ENCODE assay signal across 1 mouse cellular context in the genomic region with DNA sequence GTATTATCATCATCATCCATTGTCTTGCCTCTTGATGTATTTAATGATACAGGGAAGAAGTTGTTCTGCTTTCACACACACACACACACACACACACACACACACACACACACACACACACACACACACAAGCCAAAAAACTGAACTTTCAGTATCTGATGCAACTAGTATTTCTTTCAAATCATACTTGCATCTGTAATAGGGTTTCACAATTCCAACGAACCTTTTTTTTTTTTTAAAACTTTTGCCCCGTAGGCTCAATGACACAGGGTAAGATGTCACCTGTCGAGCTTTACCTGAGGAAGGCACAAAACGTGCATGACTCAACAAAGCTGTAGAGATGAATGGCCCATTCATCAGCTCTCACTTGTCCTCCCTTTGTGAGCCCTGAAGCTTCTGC.
TF ChIP-seq lines count a peak whose summit lies in the region.

No protein-coding gene starts in this region.

TF ChIP-seq in MEL, 35 proteins besides CTCF, POLR2A, EP300 and RAD21:
- no peak for TF ChIP-seq GABPA (IDR thresholded peaks at IDR 0.05; ENCODE audit: low read depth, low read length)
- no peak for TF ChIP-seq ZC3H11A (IDR thresholded peaks at IDR 0.05; ENCODE audit: low read depth, low read length)
- no peak for TF ChIP-seq MEF2A (IDR thresholded peaks at IDR 0.05; ENCODE audit: extremely low read depth, insufficient replicate concordance, low read depth, low read length, poor library complexity, severe bottlenecking)
- no peak for TF ChIP-seq JUND (IDR thresholded peaks at IDR 0.05; ENCODE audit: low read depth, low read length)
- no peak for TF ChIP-seq ELF1 (IDR thresholded peaks at IDR 0.05; ENCODE audit: low read depth, low read length)
- TF ChIP-seq MAX (IDR thresholded peaks at IDR 0.05; ENCODE audit: low read length) = no peak
- TF ChIP-seq MAZ (IDR thresholded peaks at IDR 0.05; ENCODE audit: low read depth, low read length) = no peak
- TF ChIP-seq RCOR1 (IDR thresholded peaks at IDR 0.05; ENCODE audit: low read depth, low read length) = no peak
- no peak for TF ChIP-seq KAT2A (conservative IDR thresholded peaks at IDR 0.05; ENCODE audit: low read depth, low read length)
- no peak for TF ChIP-seq UBTF (IDR thresholded peaks at IDR 0.05; ENCODE audit: borderline replicate concordance, insufficient read depth, low read depth, low read length)
- TF ChIP-seq POLR2AphosphoS2 (IDR thresholded peaks at IDR 0.05; ENCODE audit: low read length) = no peak
- no peak for TF ChIP-seq MYC (IDR thresholded peaks at IDR 0.05; ENCODE audit: low read depth, low read length)
- no peak for TF ChIP-seq CHD2 (IDR thresholded peaks at IDR 0.05; ENCODE audit: low read length)
